Mouse (Mus musculus) limb, embryonic 10.5 days (tissue): ENCODE measurements at regions not wholly inside any gene's neighbourhood (a gene's known extent, or its start where the extent isn't known, plus 50 kb on each side); places are given as distances from the start of the nearest gene placed in this dataset.

ENCODE experiments used
- DNase-seq: peaks from one replicate; pipeline ENCODE4 v3.0.0-alpha.2; 2017; ENCODE audit warnings: low spot score
- H3K27ac ChIP-seq: fragments of 300-500 bp; sonication (generic); 2 replicates; pipeline ENCODE4 v1.5.1; 2016; ENCODE audit warnings: mild to moderate bottlenecking
- H3K27me3 ChIP-seq: fragments of 300-500 bp; sonication (generic); 2 replicates; pipeline ENCODE4 v1.6.1; 2016; ENCODE audit warnings: low read depth, mild to moderate bottlenecking; ENCODE audit not compliant: poor library complexity, severe bottlenecking
- H3K36me3 ChIP-seq: fragments of 300-500 bp; sonication (generic); 2 replicates; pipeline ENCODE4 v1.6.1; 2016; ENCODE audit warnings: mild to moderate bottlenecking, moderate library complexity
- H3K4me1 ChIP-seq: fragments of 300-500 bp; sonication (generic); 2 replicates; pipeline ENCODE4 v1.6.1; 2016
- H3K4me3 ChIP-seq: fragments of 300-500 bp; sonication (generic); 2 replicates; pipeline ENCODE4 v1.5.1; 2016; ENCODE audit warnings: mild to moderate bottlenecking, moderate library complexity
- H3K9me3 ChIP-seq: fragments of 300-500 bp; sonication (generic); replicated peaks from 2 replicates; pipeline ENCODE4 v1.6.1; 2016; ENCODE audit warnings: mild to moderate bottlenecking
- WGBS: fragments of 180-500 bp; shearing (Covaris S2); methylation state at CpG from one replicate; pipeline ENCODE4 v1.1.7; 2016; 5-methylcytosine and 5-hydroxymethylcytosine counted together

- H3K27ac ChIP-seq, result no peak overlapping the region
- H3K27me3 ChIP-seq, result no peaks in the 10 kb centered on the region
- H3K4me3 ChIP-seq, result no peak overlapping the region
- H3K36me3 ChIP-seq, result no peaks in the 10 kb centered on the region
- no peaks in the 10 kb centered on the region for H3K9me3 ChIP-seq
- 88% methylated on average over 2 of the region's 2 CpGs for WGBS
- no peak for DNase-seq
- peaks cover 8% of the 10 kb centered on the region for H3K4me1 ChIP-seq
These were observed 246.2 kb upstream of the Kirrel3 start for GRCm38 (mm10) chr9:34239531-34239930.

- Histone ChIP-seq H3K4me1 (peaks cover 6% of the 10 kb centered on the region), H3K36me3 (no peaks in the 10 kb centered on the region), H3K9me3 (no peaks in the 10 kb centered on the region), H3K27me3 (no peaks in the 10 kb centered on the region), H3K4me3 (no peak overlapping the region), H3K27ac (no peak overlapping the region)
- 82% methylated on average over 2 of the region's 2 CpGs for WGBS
- DNase-seq, result no peak
These were observed 242.0 kb upstream of the Kirrel3 start for GRCm38 (mm10) chr9:34243674-34244073.

GRCm38 (mm10) chr9:34244576-34244975 is 241.1 kb upstream of the Kirrel3 start:
- no peak overlapping the region for H3K27ac ChIP-seq
- no peak for DNase-seq
- H3K4me3 ChIP-seq, result no peak overlapping the region
- no peaks in the 10 kb centered on the region for H3K36me3 ChIP-seq
- H3K27me3 ChIP-seq, result no peaks in the 10 kb centered on the region
- H3K9me3 ChIP-seq, result no peaks in the 10 kb centered on the region
- 83% methylated on average over 5 of the region's 5 CpGs for WGBS
- H3K4me1 ChIP-seq, result 0 out of 2 replicates have a peak, but pooled peaks cover 2% of the 10 kb centered on the region

GRCm38 (mm10) chr9:34252796-34253195 is 232.9 kb upstream of the Kirrel3 start:
- no peaks in the 10 kb centered on the region for H3K9me3 ChIP-seq
- H3K27me3 ChIP-seq, result no peaks in the 10 kb centered on the region
- 87% methylated on average over 2 of the region's 2 CpGs for WGBS
- no peaks in the 10 kb centered on the region for H3K36me3 ChIP-seq
- H3K4me3 ChIP-seq, result no peak overlapping the region
- H3K27ac ChIP-seq, result no peak overlapping the region
- no peaks in the 10 kb centered on the region for H3K4me1 ChIP-seq
- DNase-seq, result no peak

- no peak for DNase-seq
These were observed 227.2 kb upstream of the Kirrel3 start for GRCm38 (mm10) chr9:34258492-34258891.

GRCm38 (mm10) chr9:34278068-34278467 is 207.6 kb upstream of the Kirrel3 start:
- 93% methylated on average over 5 of the region's 5 CpGs for WGBS
- Histone ChIP-seq H3K36me3 (no peaks in the 10 kb centered on the region), H3K9me3 (no peaks in the 10 kb centered on the region), H3K27ac (no peak overlapping the region), H3K4me3 (no peak overlapping the region), H3K27me3 (no peaks in the 10 kb centered on the region), H3K4me1 (no peaks in the 10 kb centered on the region)
- DNase-seq, result no peak

More at GRCm38 (mm10) chr9:34258492-34258891, 227.2 kb upstream of the Kirrel3 start:
- Histone ChIP-seq H3K4me1 (peaks cover 8% of the 10 kb centered on the region), H3K27me3 (no peaks in the 10 kb centered on the region), H3K36me3 (no peaks in the 10 kb centered on the region), H3K4me3 (no peak overlapping the region), H3K9me3 (no peaks in the 10 kb centered on the region), H3K27ac (no peak overlapping the region)
- 39% methylated on average over 2 of the region's 2 CpGs for WGBS

- no peaks in the 10 kb centered on the region for H3K36me3 ChIP-seq
- H3K4me3 ChIP-seq, result no peak overlapping the region
- no peaks in the 10 kb centered on the region for H3K27me3 ChIP-seq
- WGBS, result 91% methylated on average over 2 of the region's 2 CpGs
- no peak overlapping the region for H3K27ac ChIP-seq
- H3K4me1 ChIP-seq, result no peaks in the 10 kb centered on the region
- H3K9me3 ChIP-seq, result no peaks in the 10 kb centered on the region
- DNase-seq, result no peak
These were observed 206.3 kb upstream of the Kirrel3 start for GRCm38 (mm10) chr9:34279386-34279785.

GRCm38 (mm10) chr9:34279906-34280305 is 205.8 kb upstream of the Kirrel3 start:
- Histone ChIP-seq H3K4me1 (no peaks in the 10 kb centered on the region), H3K9me3 (no peaks in the 10 kb centered on the region), H3K27me3 (no peaks in the 10 kb centered on the region), H3K36me3 (no peaks in the 10 kb centered on the region), H3K27ac (no peak overlapping the region), H3K4me3 (no peak overlapping the region)
- no peak for DNase-seq
- 69% methylated on average over 2 of the region's 2 CpGs for WGBS

GRCm38 (mm10) chr9:34280311-34281208 is 205.1 kb upstream of the Kirrel3 start:
- DNase-seq, result no peak
- no peaks in the 10 kb centered on the region for H3K9me3 ChIP-seq
- H3K27me3 ChIP-seq, result no peaks in the 10 kb centered on the region
- H3K27ac ChIP-seq, result no peak overlapping the region
- no peak overlapping the region for H3K4me3 ChIP-seq
- 83% methylated on average over 11 of the region's 11 CpGs for WGBS
- H3K36me3 ChIP-seq, result no peaks in the 10 kb centered on the region
- no peaks in the 10 kb centered on the region for H3K4me1 ChIP-seq

GRCm38 (mm10) chr9:34323571-34323970 is 162.1 kb upstream of the Kirrel3 start:
- Histone ChIP-seq H3K9me3 (no peaks in the 10 kb centered on the region), H3K27ac (no peak overlapping the region), H3K4me3 (no peak overlapping the region), H3K36me3 (no peaks in the 10 kb centered on the region), H3K27me3 (no peaks in the 10 kb centered on the region), H3K4me1 (peaks cover 3% of the 10 kb centered on the region; the same call in 1 of the 2 replicates)
- 78% methylated on average over 1 of the region's 1 CpGs for WGBS
- no peak for DNase-seq

- H3K4me1 ChIP-seq, result peaks cover 3% of the 10 kb centered on the region; the same call in 1 of the 2 replicates
- H3K9me3 ChIP-seq, result no peaks in the 10 kb centered on the region
- H3K27me3 ChIP-seq, result no peaks in the 10 kb centered on the region
- 92% methylated on average over 1 of the region's 1 CpGs for WGBS
- DNase-seq, result no peak
- no peaks in the 10 kb centered on the region for H3K36me3 ChIP-seq
- H3K4me3 ChIP-seq, result no peak overlapping the region
- H3K27ac ChIP-seq, result no peak overlapping the region
These were observed 157.0 kb upstream of the Kirrel3 start for GRCm38 (mm10) chr9:34328723-34329122.

- Histone ChIP-seq H3K36me3 (no peaks in the 10 kb centered on the region), H3K27ac (no peak overlapping the region), H3K9me3 (no peaks in the 10 kb centered on the region), H3K4me3 (no peak overlapping the region), H3K4me1 (no peaks in the 10 kb centered on the region), H3K27me3 (no peaks in the 10 kb centered on the region)
- DNase-seq, result no peak
These were observed 151.6 kb upstream of the Kirrel3 start for GRCm38 (mm10) chr9:34334112-34334511.

- no peak for DNase-seq
- Histone ChIP-seq H3K9me3 (no peaks in the 10 kb centered on the region), H3K27ac (no peak overlapping the region), H3K4me1 (no peaks in the 10 kb centered on the region), H3K4me3 (no peak overlapping the region), H3K36me3 (no peaks in the 10 kb centered on the region), H3K27me3 (no peaks in the 10 kb centered on the region)
- 88% methylated on average over 7 of the region's 7 CpGs for WGBS
These were observed 150.9 kb upstream of the Kirrel3 start for GRCm38 (mm10) chr9:34334555-34335468.
